In the genomic region with DNA sequence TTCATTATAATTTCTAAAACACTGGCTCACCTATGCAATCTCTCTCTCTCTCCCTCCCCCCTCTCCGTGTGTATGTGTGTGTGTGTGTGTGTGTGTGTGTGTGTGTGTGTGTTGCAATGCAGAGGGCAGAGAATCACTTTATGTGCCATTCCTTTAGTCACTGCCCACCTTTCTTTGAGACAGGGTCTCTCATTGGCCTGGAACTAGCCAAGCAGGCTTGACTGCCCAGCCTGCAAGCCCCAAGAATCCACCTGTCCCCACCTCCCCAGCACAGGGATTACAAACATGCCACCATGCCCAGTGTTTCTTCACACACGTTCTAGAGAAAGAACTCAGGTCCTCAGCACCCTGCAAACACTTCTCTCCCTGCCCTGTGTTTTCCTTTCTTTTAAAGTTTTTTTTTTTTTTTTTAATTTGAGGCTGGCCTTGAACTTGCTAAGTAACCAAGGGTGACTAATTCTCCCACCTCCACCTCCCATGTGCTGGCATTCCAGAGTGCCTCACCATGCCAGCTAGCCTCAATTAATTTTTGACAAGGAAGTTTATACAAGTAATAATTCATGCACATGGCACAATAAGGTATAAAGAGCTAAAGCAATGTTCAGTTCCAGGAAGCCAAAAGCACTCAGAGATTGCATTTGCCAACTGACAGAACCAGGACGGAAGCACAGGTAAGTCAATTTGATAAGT, we compare ENCODE assay signal across 18 mouse cellular contexts. TPM values are rescaled to one million over a fixed set of nuclear protein-coding genes. Genes with fewer than 3 reads are reported as not detected.
A peak's percentile ranks its signal among the peaks of the same experiment; 100 is the strongest.
DNase-seq lines count a peak whose midpoint lies in the region; ATAC-seq and TF ChIP-seq lines count a peak whose summit lies in the region.
"Had no signal": no experiment of that assay in that cellular context is flagged by ENCODE, and none has a peak within 500 bp of the region (broad histone marks: within the 10 kb centered on the region; RNA-seq: fewer than 3 reads in every experiment).

No protein-coding gene starts in this region.

- no peaks in the 10 kb centered on the region for H3K9me3 ChIP-seq in lung, postnatal 0 days (ENCODE audit: low read length)
- H3K9me3 ChIP-seq: heart, embryonic 13.5 days; liver, embryonic 13.5 days; megakaryocyte, embryonic 14.5 days had no signal

- no peak for DNase-seq in cerebellum, adult 2 months
- DNase-seq in cerebellum, adult 11-12 months, result no peak
- no peak for DNase-seq in thymus, adult 2 months
- DNase-seq in thymus, adult 18-20 months, result no peak
- DNase-seq in lung, postnatal 0 days (ENCODE audit: low spot score), result peak; percentile 73
- no peak for DNase-seq in embryo, embryonic 10 days (ENCODE audit: low spot score)
- DNase-seq in urinary bladder, postnatal 14 days (ENCODE audit: low spot score), result no peak
- DNase-seq: cerebellum, postnatal 36 days; gastrocnemius, postnatal 36 days; layer of hippocampus, postnatal 36 days; liver, embryonic 13.5 days; right cerebral cortex, postnatal 4 days had no signal

- no peak overlapping the region for H3K9ac ChIP-seq in lung, postnatal 0 days (replicated peaks; ENCODE audit: low read depth)
- H3K9ac ChIP-seq: heart, embryonic 13.5 days; liver, embryonic 13.5 days had no signal

- peak; percentile 74 for ATAC-seq in lung, postnatal 0 days
- ATAC-seq in megakaryocyte-erythroid progenitor cell, adult 5-6 weeks (replicated peaks; ENCODE audit: low FRiP score, low TSS enrichment, poor library complexity, severe bottlenecking), result no peak

- no peak for TF ChIP-seq POLR2A in cerebellum, adult 2 months (IDR thresholded peaks at IDR 0.05; ENCODE audit: borderline replicate concordance, insufficient read depth, low read length)
- no peak for TF ChIP-seq POLR2A in thymus, adult 2 months (IDR thresholded peaks at IDR 0.05; ENCODE audit: control insufficient read depth, extremely low read depth, insufficient read depth, low read length, poor library complexity)

- H3K27me3 ChIP-seq in cerebellum, adult 2 months (ENCODE audit: control insufficient read depth, insufficient read depth, low read length), result no peaks in the 10 kb centered on the region
- H3K27me3 ChIP-seq in thymus, adult 2 months (ENCODE audit: control insufficient read depth, insufficient read depth, low read length), result no peaks in the 10 kb centered on the region
- no peaks in the 10 kb centered on the region for H3K27me3 ChIP-seq in lung, postnatal 0 days (replicated peaks; ENCODE audit: insufficient read depth, low read length)
- H3K27me3 ChIP-seq: heart, embryonic 13.5 days; liver, embryonic 13.5 days had no signal

- 0 out of 2 replicates have a peak overlapping the region, but pooled peaks have one; percentile 13 for H3K27ac ChIP-seq in cerebellum, adult 2 months (ENCODE audit: insufficient read depth, low read length)
- H3K27ac ChIP-seq in thymus, adult 2 months (ENCODE audit: control insufficient read depth, insufficient read depth, low read length), result peak overlapping the region; percentile 80
- peak overlapping the region; percentile 68; the same call in 1 of the 2 replicates for H3K27ac ChIP-seq in lung, postnatal 0 days (ENCODE audit: low read length)
- H3K27ac ChIP-seq: heart, embryonic 13.5 days; liver, embryonic 13.5 days had no signal

- TF ChIP-seq CTCF in cerebellum, adult 2 months (IDR thresholded peaks at IDR 0.05; ENCODE audit: borderline replicate concordance, insufficient read depth, low read depth, low read length), result no peak
- TF ChIP-seq CTCF in thymus, adult 2 months (IDR thresholded peaks at IDR 0.05; ENCODE audit: borderline replicate concordance, control insufficient read depth, extremely low read depth, insufficient read depth, low read length, poor library complexity), result no peak
- TF ChIP-seq CTCF in lung, postnatal 0 days (IDR thresholded peaks at IDR 0.05), result no peak

- H3K36me3 ChIP-seq in thymus, adult 2 months (ENCODE audit: control insufficient read depth, insufficient read depth, low read length), result peaks cover 11% of the 10 kb centered on the region
- no peaks in the 10 kb centered on the region for H3K36me3 ChIP-seq in lung, postnatal 0 days (ENCODE audit: insufficient read depth, low read length)

- peak; percentile 3; the same call in 1 of the 2 replicates for TF ChIP-seq EP300 in lung, postnatal 0 days (IDR thresholded peaks at IDR 0.05)

- H3K4me2 ChIP-seq in lung, postnatal 0 days (replicated peaks; ENCODE audit: low read depth, low read length), result 0 out of 2 replicates have a peak overlapping the region, but pooled peaks have one; percentile 38
- H3K4me2 ChIP-seq: liver, embryonic 13.5 days had no signal

- H3K4me3 ChIP-seq in cerebellum, adult 2 months (replicated peaks; ENCODE audit: insufficient read depth, low read depth, low read length), result no peak overlapping the region
- no peak overlapping the region for H3K4me3 ChIP-seq in thymus, adult 2 months (ENCODE audit: control insufficient read depth, insufficient read depth, low read length)
- H3K4me3 ChIP-seq in lung, postnatal 0 days (ENCODE audit: low read depth, low read length), result no peak overlapping the region
- H3K4me3 ChIP-seq: heart, embryonic 13.5 days; liver, embryonic 13.5 days; megakaryocyte, embryonic 14.5 days had no signal

- H3K4me1 ChIP-seq in cerebellum, adult 2 months (ENCODE audit: control insufficient read depth, insufficient read depth, low read length), result no peaks in the 10 kb centered on the region
- H3K4me1 ChIP-seq in thymus, adult 2 months (replicated peaks; ENCODE audit: control insufficient read depth, insufficient read depth, low read length), result peaks cover 49% of the 10 kb centered on the region
- 0 out of 2 replicates have a peak, but pooled peaks cover 10% of the 10 kb centered on the region for H3K4me1 ChIP-seq in lung, postnatal 0 days (ENCODE audit: insufficient read depth, low read depth, low read length)

- 60% methylated on average over 3 of the region's 3 CpGs for WGBS in cerebellum, adult 2 months
- WGBS in thymus, adult 2 months, result 44% methylated on average over 3 of the region's 3 CpGs
- WGBS in lung, postnatal 0 days, result 36% methylated on average over 2 of the region's 3 CpGs

RNA-seq across cellular contexts. Expression of gene Il34, which starts 0.8 kb away (rescaled TPM):
- polyA plus RNA-seq in cerebellum, adult 2 months (2012; rRNA removed), result 15.8 and 21.1 TPM in 2 replicates
- 23.2 and 29.3 TPM in 2 replicates for polyA plus RNA-seq in thymus, adult 2 months (2012; rRNA removed)
- 23.3 and 29.6 TPM in 2 replicates for polyA plus RNA-seq in lung, postnatal 0 days (2015; fragmentation: Nextera tagmentation; extraction: Ambion mirVana)
- total RNA-seq in megakaryocyte-erythroid progenitor cell, adult 5-6 weeks (2014; fragmentation: Nextera tagmentation), result not detected in 2 replicates
- not detected in 2 replicates for total RNA-seq in megakaryocyte-erythroid progenitor cell, adult 5-6 weeks (2017)
- total RNA-seq: hematopoietic stem cell, adult 5-6 weeks had no signal
- polyA plus RNA-seq: limb, embryonic 11.5 days; neural tube, embryonic 11.5 days had no signal

RNA-seq across cellular contexts. Expression of gene Cog4, which starts 41.4 kb away (rescaled TPM):
- 56.5 and 60.2 TPM in 2 replicates for polyA plus RNA-seq in cerebellum, adult 2 months (2012; rRNA removed)
- 34.0 and 38.3 TPM in 2 replicates for polyA plus RNA-seq in thymus, adult 2 months (2012; rRNA removed)
- polyA plus RNA-seq in lung, postnatal 0 days (2015; fragmentation: Nextera tagmentation; extraction: Ambion mirVana), result 43.3 and 46.4 TPM in 2 replicates
- 37.0 and 48.7 TPM in 2 replicates for total RNA-seq in megakaryocyte-erythroid progenitor cell, adult 5-6 weeks (2014; fragmentation: Nextera tagmentation)
- 20.6 and 26.1 TPM in 2 replicates for total RNA-seq in megakaryocyte-erythroid progenitor cell, adult 5-6 weeks (2017)

RNA-seq across cellular contexts. Expression of gene Sf3b3, which starts 41.6 kb away (rescaled TPM):
- polyA plus RNA-seq in cerebellum, adult 2 months (2012; rRNA removed), result 44.5 and 49.9 TPM in 2 replicates
- 78.5 and 82.0 TPM in 2 replicates for polyA plus RNA-seq in thymus, adult 2 months (2012; rRNA removed)
- 41.1 and 45.3 TPM in 2 replicates for polyA plus RNA-seq in lung, postnatal 0 days (2015; fragmentation: Nextera tagmentation; extraction: Ambion mirVana)
- 171 and 229 TPM in 2 replicates for total RNA-seq in megakaryocyte-erythroid progenitor cell, adult 5-6 weeks (2014; fragmentation: Nextera tagmentation)
- total RNA-seq in megakaryocyte-erythroid progenitor cell, adult 5-6 weeks (2017), result 212 and 223 TPM in 2 replicates

Comparison
In these comparisons a context has a peak if more than half of its experiments do, and no peak if none do; other contexts are left out.
1. H3K27ac ChIP-seq: peak in every context shown above with its lines; median percentile 80 in thymus, adult 2 months; 68 in lung, postnatal 0 days; 13 in cerebellum, adult 2 months.